Mouse (Mus musculus): ENCODE results near the gene Serpinb6b. TPM values are rescaled to one million over a fixed set of nuclear protein-coding genes. Genes with fewer than 3 reads are reported as not detected.
"Not testable (repeated sequence)": the region's sequence is repeated elsewhere in the genome, so short reads cannot be mapped to it uniquely, and the experiment has no call there.

The Serpinb6b gene
- 10 to 100 TPM; 23.9 to 33.8 TPM for total RNA-seq (2021)

DNA sequence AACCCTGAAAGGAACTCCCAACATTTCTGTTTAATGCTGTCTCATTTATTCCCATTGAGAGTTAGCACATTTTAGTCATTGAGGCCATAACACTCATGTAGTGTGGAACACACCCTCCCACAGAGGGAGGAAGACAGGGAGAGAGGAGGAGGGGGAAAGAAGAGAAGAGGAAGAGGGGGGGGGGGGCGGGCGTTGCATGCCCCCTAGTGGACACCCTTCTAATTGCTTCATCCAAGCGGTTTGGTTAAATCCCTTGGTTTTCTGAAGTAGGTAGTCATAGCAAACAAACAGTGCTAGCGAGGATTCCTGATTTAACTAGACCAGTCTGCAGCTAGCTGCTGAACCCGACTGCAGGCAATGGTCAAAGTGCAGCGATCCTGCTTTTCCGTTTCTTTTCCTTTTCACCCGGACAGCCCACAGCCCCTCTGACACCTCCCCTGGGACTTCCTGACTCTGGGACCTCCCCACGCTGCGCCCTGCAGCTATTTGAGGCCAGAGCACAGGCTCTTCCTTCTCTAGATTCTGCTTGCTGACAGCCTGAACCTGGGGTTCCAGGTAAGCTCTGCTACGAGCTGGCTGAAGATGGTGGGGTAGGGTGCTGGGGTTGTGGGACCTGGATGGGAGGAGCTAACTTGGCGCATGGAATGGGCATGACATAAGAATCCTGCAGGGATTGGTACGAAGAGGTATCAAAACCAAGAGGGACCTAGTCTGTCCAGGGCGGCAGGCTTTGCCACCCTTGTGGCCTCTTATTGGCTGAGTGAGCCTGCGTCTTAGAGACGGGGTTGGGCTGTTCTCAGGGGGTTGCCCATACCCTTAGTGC is at the start of gene Serpinb6b:
Serpinb6b (plus strand) TSS at position 221 of the 823 bp plus-strand sequence.
- DNase-seq: peak; percentile 60 to 68
- intact Hi-C loops (cut with DNase I): loop anchor here (1.0 to 2.0 kb wide), 2 partner anchors 52 to 62 kb away; no protein-coding TSS in a partner anchor

GRCm38 (mm10) chr13:32922622-32923021 is 42.4 kb upstream of the Serpinb6b start:
- intact Hi-C loops (cut with DNase I): no loop called here
- DNase-seq: peak in 1 of 2 experiments; percentile 61

- intact Hi-C loops (cut with DNase I): no loop called here
- DNase-seq: peak; percentile 67 to 78
Measured at GRCm38 (mm10) chr13:32924578-32925360, 40.2 kb upstream of the Serpinb6b start.

- intact Hi-C loops (cut with DNase I): no loop called here
- DNase-seq: no peak
Measured at GRCm38 (mm10) chr13:32926661-32927060, 38.3 kb upstream of the Serpinb6b start.

DNA sequence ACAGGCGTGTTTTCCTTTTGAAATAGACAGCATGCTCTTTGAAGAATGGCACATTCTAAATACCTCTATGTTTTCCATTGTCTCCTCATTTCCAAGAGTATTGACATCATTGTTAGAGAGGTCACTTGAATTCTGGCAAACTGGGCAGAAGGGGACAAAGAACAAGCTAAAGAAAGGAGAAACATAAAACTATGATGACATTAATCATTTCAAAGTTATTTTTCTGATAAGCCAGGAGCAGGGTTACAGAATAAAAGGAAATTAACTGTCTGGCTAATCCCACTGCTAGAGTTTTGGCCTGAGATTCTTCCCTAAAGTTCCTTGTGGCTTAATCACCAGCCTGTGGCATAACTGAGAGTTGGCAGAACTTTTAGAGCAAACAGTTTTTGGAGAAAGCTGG is 37.8 kb upstream of the Serpinb6b start:
- intact Hi-C loops (cut with DNase I): no loop called here
- no peak for DNase-seq

GRCm38 (mm10) chr13:32929107-32929750 is 35.8 kb upstream of the Serpinb6b start:
- intact Hi-C loops (cut with DNase I): no loop called here
- no peak for DNase-seq

GRCm38 (mm10) chr13:32934706-32935381 is 30.2 kb upstream of the Serpinb6b start:
- intact Hi-C loops (cut with DNase I): no loop called here

GRCm38 (mm10) chr13:32938275-32938674 is 26.7 kb upstream of the Serpinb6b start:
- DNase-seq; intact Hi-C loops (cut with DNase I): not testable (repeated sequence)

More at GRCm38 (mm10) chr13:32934706-32935381, 30.2 kb upstream of the Serpinb6b start:
- DNase-seq: no peak

DNA sequence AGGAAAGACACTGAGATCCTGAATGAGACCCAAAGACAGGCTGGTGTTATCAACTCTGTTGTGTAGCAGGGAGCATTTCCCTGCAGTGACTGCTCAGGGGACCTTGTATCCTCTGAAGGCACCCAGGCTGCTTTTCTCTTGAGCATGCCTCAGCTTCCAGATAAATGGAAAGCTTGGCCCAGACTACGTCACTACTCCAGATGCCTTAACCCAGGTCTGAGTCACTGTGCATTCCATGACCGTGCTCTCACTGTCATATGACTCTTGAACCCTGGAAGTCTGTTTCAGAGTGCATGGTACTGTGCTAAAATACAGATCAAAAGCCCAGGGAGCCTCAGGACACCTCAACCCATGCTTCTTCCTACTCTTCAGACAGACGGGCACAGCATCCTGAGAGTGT is 25.8 kb upstream of the Serpinb6b start:
- peak in 1 of 2 experiments; percentile 40 for DNase-seq
- intact Hi-C loops (cut with DNase I): not testable (repeated sequence)

DNA sequence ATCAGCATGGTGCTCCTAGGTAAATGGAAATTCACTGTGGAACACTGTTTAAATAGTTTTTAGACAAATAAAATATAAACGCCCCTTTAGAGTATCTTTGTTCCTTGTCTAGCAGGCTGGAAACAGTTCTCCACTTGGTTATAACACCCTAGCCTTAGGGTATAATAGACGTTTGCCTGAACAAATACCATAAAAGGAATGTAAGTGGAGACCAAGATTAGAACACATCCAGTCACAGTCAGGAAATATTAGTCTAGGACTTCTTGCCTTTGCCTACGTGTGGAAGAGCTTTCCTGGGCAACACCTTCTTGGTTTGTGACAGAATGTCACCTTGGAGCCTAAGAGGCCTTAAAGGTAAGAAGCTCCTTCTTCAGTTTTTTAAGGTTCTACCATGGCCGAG is 8.5 kb upstream of the Serpinb6b start:
- no peak for DNase-seq
- intact Hi-C loops (cut with DNase I): no loop called here

- peak in 1 of 2 experiments; percentile 30 for DNase-seq
- intact Hi-C loops (cut with DNase I): no loop called here
Measured at GRCm38 (mm10) chr13:32957917-32958316, 7.1 kb upstream of the Serpinb6b start.

GRCm38 (mm10) chr13:32958521-32958920 is 6.5 kb upstream of the Serpinb6b start:
- intact Hi-C loops (cut with DNase I); DNase-seq: not testable (repeated sequence)

DNA sequence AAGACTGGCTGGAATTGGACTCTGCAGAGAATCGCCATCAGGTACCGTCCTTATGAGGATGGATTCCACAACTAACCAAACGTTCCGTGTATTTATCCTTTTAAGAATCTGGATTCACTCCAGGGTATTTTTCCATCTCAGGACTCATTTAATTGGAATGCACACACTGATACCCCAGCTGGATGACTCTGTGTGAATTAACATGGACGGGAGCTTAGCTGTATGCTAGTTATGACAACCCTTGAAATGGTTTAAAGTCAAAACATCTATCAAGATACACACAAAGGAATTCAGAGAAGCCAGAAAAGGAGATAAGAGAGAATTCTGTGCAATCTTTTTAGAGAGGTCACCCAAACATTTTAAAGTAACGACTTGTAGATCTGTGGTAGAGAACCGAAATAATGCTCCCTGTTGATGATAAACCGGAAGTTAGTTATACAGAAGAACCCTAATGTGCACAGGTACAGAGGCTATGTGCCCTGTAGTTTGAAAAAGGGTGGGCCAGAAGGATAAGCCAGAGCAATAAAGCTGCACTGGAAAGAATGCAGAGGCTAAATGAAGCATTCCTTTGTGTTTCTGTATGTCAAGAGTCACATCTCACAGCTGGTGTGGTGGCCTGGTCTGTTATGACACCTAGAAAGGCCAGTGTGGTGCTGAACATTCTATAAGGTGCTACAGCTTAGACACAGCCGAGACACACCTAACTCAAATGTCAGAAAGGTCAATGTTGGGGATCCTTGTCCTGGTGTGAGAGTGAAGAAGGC is 837 bp upstream of the Serpinb6b start:
- DNase-seq: no peak
- intact Hi-C loops (cut with DNase I): loop anchor here (2.0 kb wide), 1 partner anchor 51 kb away; no protein-coding TSS in a partner anchor

GRCm38 (mm10) chr13:32966116-32966515 is 1.1 kb downstream of the Serpinb6b start:
- DNase-seq: peak in 1 of 2 experiments; percentile 18
- intact Hi-C loops (cut with DNase I): loop anchor here (2.0 kb wide), 1 partner anchor 109 kb away; no protein-coding TSS in a partner anchor

GRCm38 (mm10) chr13:32967233-32967632 is 2.2 kb downstream of the Serpinb6b start:
- no peak for DNase-seq
- intact Hi-C loops (cut with DNase I): loop anchor here (2.0 kb wide), 1 partner anchor 108 kb away; no protein-coding TSS in a partner anchor

DNA sequence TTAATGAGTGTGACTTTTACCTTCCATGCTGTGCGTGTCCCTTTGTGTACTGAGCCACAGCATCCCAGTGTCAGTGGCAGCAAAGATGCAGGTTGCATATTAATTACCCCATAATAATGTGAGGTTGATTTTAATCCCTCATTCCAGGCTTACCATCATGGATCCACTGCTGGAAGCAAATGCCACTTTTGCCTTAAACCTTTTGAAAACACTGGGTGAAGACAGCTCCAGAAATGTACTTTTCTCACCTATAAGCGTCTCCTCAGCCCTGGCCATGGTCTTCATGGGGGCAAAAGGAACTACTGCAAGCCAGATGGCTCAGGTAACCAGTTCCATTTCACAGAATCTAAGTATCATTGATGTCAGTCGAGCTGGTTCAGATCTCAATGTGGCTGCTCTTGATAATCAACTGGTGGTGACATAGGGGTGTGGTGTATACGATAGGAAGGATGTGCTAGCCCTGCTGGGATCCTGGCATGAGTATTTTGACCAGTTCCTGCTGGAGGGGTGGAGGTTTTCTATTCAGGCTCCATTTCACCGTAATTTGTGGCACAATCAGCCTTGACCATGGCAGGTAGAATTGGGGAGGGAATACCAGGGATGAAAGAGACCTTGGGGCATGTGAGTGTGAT is 3.5 kb downstream of the Serpinb6b start:
- DNase-seq: no peak
- intact Hi-C loops (cut with DNase I): no loop called here

DNA sequence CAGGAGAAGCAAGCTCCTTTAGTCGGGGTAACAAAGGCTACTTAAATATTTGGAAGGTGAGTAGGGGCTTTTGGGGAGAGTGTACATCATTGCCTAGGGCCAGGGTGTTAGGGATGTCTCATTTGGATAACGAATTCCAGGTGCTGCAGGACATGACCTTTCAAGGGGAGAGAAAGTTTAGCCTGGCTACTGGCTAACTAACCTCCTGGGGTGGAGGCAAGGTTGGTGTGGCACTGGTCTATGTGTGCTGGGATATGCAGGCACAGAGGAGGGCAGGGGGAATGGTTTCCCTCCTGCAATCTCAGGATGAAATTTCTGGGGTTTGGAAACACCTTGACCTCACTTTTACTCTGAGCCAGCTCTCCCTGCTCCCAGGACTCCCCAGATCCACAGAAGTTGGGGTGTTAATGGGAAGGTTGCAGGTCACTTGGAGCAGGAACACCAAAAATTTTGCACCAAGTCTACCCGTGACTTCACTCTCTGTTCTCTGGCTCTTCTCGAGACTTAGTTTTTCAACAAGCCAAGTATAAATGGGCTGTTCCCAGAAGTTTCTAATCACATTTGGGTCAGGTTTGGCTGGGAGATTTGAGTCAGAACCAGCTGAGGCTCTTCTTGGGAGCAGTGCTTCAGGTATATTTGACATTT is 4.1 kb downstream of the Serpinb6b start:
- intact Hi-C loops (cut with DNase I): no loop called here
- DNase-seq: no peak

DNA sequence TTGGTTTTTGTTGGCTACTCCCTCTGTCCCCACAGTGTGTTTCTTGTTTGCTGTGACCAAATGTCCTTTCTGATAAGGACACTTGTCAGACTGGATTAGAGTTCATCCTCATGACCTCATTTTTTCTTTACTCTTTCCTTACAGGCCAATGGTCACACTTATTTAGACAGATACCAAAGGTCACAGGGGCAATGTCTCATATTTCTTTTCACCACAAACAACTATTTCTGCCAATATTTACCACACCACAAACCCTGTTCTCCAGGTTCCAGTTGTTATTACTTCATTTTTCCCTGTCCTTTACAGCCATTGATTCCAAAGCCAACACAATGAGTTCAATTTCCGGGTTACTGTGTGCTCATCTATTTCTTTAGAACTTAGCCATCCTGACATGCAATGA is 4.6 kb downstream of the Serpinb6b start:
- intact Hi-C loops (cut with DNase I): no loop called here
- no peak for DNase-seq

All from heart, postnatal 10 days (tissue).